Mouse (Mus musculus): Measurements from ENCODE around the gene Abhd15. TPM values are rescaled to one million over a fixed set of nuclear protein-coding genes. Genes with fewer than 3 reads are reported as not detected.

Abhd15 gene
- polyA plus RNA-seq, 1 experiment from 2014 or later, result 4.3 TPM

GRCm38 (mm10) chr11:77501971-77502370 lies 12.9 kb upstream of the Abhd15 start:
- 83% methylated on average over 4 of the region's 4 CpGs for WGBS
- no peak for ATAC-seq
- H3K9me3 ChIP-seq (ENCODE audit: low read length), result no peaks in the 10 kb centered on the region
- H3K27me3 ChIP-seq (replicated peaks; ENCODE audit: insufficient read depth, low read length), result no peaks in the 10 kb centered on the region
- no peak overlapping the region for H3K9ac ChIP-seq (replicated peaks; ENCODE audit: low read depth)
- no peak for DNase-seq (ENCODE audit: low spot score)
- no peak overlapping the region for H3K4me2 ChIP-seq (replicated peaks; ENCODE audit: low read depth, low read length)
- H3K27ac ChIP-seq (ENCODE audit: low read length), result no peak overlapping the region
- peaks cover 39% of the 10 kb centered on the region for H3K36me3 ChIP-seq (ENCODE audit: insufficient read depth, low read length)
- H3K4me3 ChIP-seq (ENCODE audit: low read depth, low read length), result no peak overlapping the region
- no peak for TF ChIP-seq EP300 (IDR thresholded peaks at IDR 0.05)
- no peak for TF ChIP-seq CTCF (IDR thresholded peaks at IDR 0.05)
- peaks cover 8% of the 10 kb centered on the region; the same call in 1 of the 2 replicates for H3K4me1 ChIP-seq (ENCODE audit: insufficient read depth, low read depth, low read length)

GRCm38 (mm10) chr11:77502481-77502880 lies 12.4 kb upstream of the Abhd15 start:
- 66% methylated on average over 6 of the region's 6 CpGs for WGBS
- no peak for ATAC-seq

GRCm38 (mm10) chr11:77503511-77503910 lies 11.4 kb upstream of the Abhd15 start:
- peaks cover 44% of the 10 kb centered on the region for H3K36me3 ChIP-seq (ENCODE audit: insufficient read depth, low read length)
- no peaks in the 10 kb centered on the region for H3K9me3 ChIP-seq (ENCODE audit: low read length)
- H3K9ac ChIP-seq (replicated peaks; ENCODE audit: low read depth), result no peak overlapping the region
- H3K4me1 ChIP-seq (ENCODE audit: insufficient read depth, low read depth, low read length), result 0 out of 2 replicates have a peak, but pooled peaks cover 4% of the 10 kb centered on the region
- H3K27ac ChIP-seq (ENCODE audit: low read length), result no peak overlapping the region; the same call in 1 of the 2 replicates
- DNase-seq (ENCODE audit: low spot score), result peak; percentile 58
- ATAC-seq, result peak; percentile 61
- no peaks in the 10 kb centered on the region for H3K27me3 ChIP-seq (replicated peaks; ENCODE audit: insufficient read depth, low read length)
- WGBS, result 59% methylated on average over 3 of the region's 3 CpGs
- TF ChIP-seq EP300 (IDR thresholded peaks at IDR 0.05), result no peak
- no peak for TF ChIP-seq CTCF (IDR thresholded peaks at IDR 0.05)
- no peak overlapping the region for H3K4me2 ChIP-seq (replicated peaks; ENCODE audit: low read depth, low read length)
- H3K4me3 ChIP-seq (ENCODE audit: low read depth, low read length), result no peak overlapping the region

More at GRCm38 (mm10) chr11:77502481-77502880, 12.4 kb upstream of the Abhd15 start:
- Histone ChIP-seq H3K9ac (replicated peaks; ENCODE audit: low read depth) (no peak overlapping the region), H3K27me3 (replicated peaks; ENCODE audit: insufficient read depth, low read length) (no peaks in the 10 kb centered on the region), H3K4me2 (replicated peaks; ENCODE audit: low read depth, low read length) (no peak overlapping the region), H3K9me3 (ENCODE audit: low read length) (no peaks in the 10 kb centered on the region), H3K27ac (ENCODE audit: low read length) (no peak overlapping the region), H3K4me3 (ENCODE audit: low read depth, low read length) (no peak overlapping the region), H3K36me3 (ENCODE audit: insufficient read depth, low read length) (peaks cover 44% of the 10 kb centered on the region), H3K4me1 (ENCODE audit: insufficient read depth, low read depth, low read length) (0 out of 2 replicates have a peak, but pooled peaks cover 4% of the 10 kb centered on the region)
- no peak for TF ChIP-seq CTCF (IDR thresholded peaks at IDR 0.05)
- TF ChIP-seq EP300 (IDR thresholded peaks at IDR 0.05), result no peak
- DNase-seq (ENCODE audit: low spot score), result no peak

GRCm38 (mm10) chr11:77504377-77504776 lies 10.5 kb upstream of the Abhd15 start:
- Histone ChIP-seq H3K9me3 (ENCODE audit: low read length) (no peaks in the 10 kb centered on the region), H3K36me3 (ENCODE audit: insufficient read depth, low read length) (peaks cover 43% of the 10 kb centered on the region), H3K4me2 (replicated peaks; ENCODE audit: low read depth, low read length) (no peak overlapping the region), H3K9ac (replicated peaks; ENCODE audit: low read depth) (no peak overlapping the region), H3K4me3 (ENCODE audit: low read depth, low read length) (no peak overlapping the region), H3K4me1 (ENCODE audit: insufficient read depth, low read depth, low read length) (no peaks in the 10 kb centered on the region), H3K27ac (ENCODE audit: low read length) (no peak overlapping the region), H3K27me3 (replicated peaks; ENCODE audit: insufficient read depth, low read length) (no peaks in the 10 kb centered on the region)
- DNase-seq (ENCODE audit: low spot score), result no peak
- no peak for ATAC-seq
- 95% methylated on average over 19 of the region's 19 CpGs for WGBS
- no peak for TF ChIP-seq CTCF (IDR thresholded peaks at IDR 0.05)

- Histone ChIP-seq H3K27me3 (replicated peaks; ENCODE audit: insufficient read depth, low read length) (no peaks in the 10 kb centered on the region), H3K9me3 (ENCODE audit: low read length) (no peaks in the 10 kb centered on the region), H3K4me1 (ENCODE audit: insufficient read depth, low read depth, low read length) (no peaks in the 10 kb centered on the region), H3K9ac (replicated peaks; ENCODE audit: low read depth) (no peak overlapping the region), H3K36me3 (ENCODE audit: insufficient read depth, low read length) (peaks cover 32% of the 10 kb centered on the region), H3K27ac (ENCODE audit: low read length) (no peak overlapping the region), H3K4me3 (ENCODE audit: low read depth, low read length) (no peak overlapping the region), H3K4me2 (replicated peaks; ENCODE audit: low read depth, low read length) (no peak overlapping the region)
- TF ChIP-seq EP300 (IDR thresholded peaks at IDR 0.05), result no peak
- TF ChIP-seq CTCF (IDR thresholded peaks at IDR 0.05), result no peak
- DNase-seq (ENCODE audit: low spot score) (no peak), ATAC-seq (no peak)
- 86% methylated on average over 21 of the region's 22 CpGs for WGBS
These were observed 9.5 kb upstream of the Abhd15 start for GRCm38 (mm10) chr11:77505291-77505980.

GRCm38 (mm10) chr11:77506273-77506672 lies 8.6 kb upstream of the Abhd15 start:
- no peak for TF ChIP-seq EP300 (IDR thresholded peaks at IDR 0.05)
- no peak for TF ChIP-seq CTCF (IDR thresholded peaks at IDR 0.05)
- Histone ChIP-seq H3K4me3 (ENCODE audit: low read depth, low read length) (no peak overlapping the region), H3K4me2 (replicated peaks; ENCODE audit: low read depth, low read length) (no peak overlapping the region), H3K27me3 (replicated peaks; ENCODE audit: insufficient read depth, low read length) (no peaks in the 10 kb centered on the region), H3K36me3 (ENCODE audit: insufficient read depth, low read length) (peaks cover 29% of the 10 kb centered on the region), H3K9me3 (ENCODE audit: low read length) (no peaks in the 10 kb centered on the region), H3K4me1 (ENCODE audit: insufficient read depth, low read depth, low read length) (no peaks in the 10 kb centered on the region), H3K9ac (replicated peaks; ENCODE audit: low read depth) (no peak overlapping the region), H3K27ac (ENCODE audit: low read length) (no peak overlapping the region)
- DNase-seq (ENCODE audit: low spot score) (no peak), ATAC-seq (no peak)
- 82% methylated on average over 14 of the region's 14 CpGs for WGBS
